Mouse (Mus musculus) mesoderm, embryonic 11.5 days (tissue): ENCODE data around the gene Unc5cl.

ENCODE experiments used
- DNase-seq: peaks from one replicate; pipeline ENCODE4 v3.0.0-alpha.2; 2012; ENCODE audit warnings: low read depth, low spot score

The Unc5cl gene

GRCm38 (mm10) chr17:48539326-48539725 lies 84.6 kb downstream of the Unc5cl start:
- DNase-seq = no peak

GRCm38 (mm10) chr17:48542733-48543132 lies 88.0 kb downstream of the Unc5cl start:
- no peak for DNase-seq

GRCm38 (mm10) chr17:48543301-48543765 lies 88.6 kb downstream of the Unc5cl start:
- DNase-seq = no peak

- DNase-seq = no peak
These were observed 90.0 kb downstream of the Unc5cl start for GRCm38 (mm10) chr17:48544722-48545121.

GRCm38 (mm10) chr17:48545223-48545943 lies 90.7 kb downstream of the Unc5cl start:
- peak; percentile 34 for DNase-seq

GRCm38 (mm10) chr17:48546036-48546435 lies 91.3 kb downstream of the Unc5cl start:
- DNase-seq = no peak

GRCm38 (mm10) chr17:48547668-48548067 lies 93.0 kb downstream of the Unc5cl start:
- no peak for DNase-seq

- no peak for DNase-seq
These were observed 97.3 kb downstream of the Unc5cl start for GRCm38 (mm10) chr17:48551788-48552531.

- DNase-seq = no peak
These were observed 97.8 kb downstream of the Unc5cl start for GRCm38 (mm10) chr17:48552532-48552915.

- no peak for DNase-seq
These were observed 101.7 kb downstream of the Unc5cl start for GRCm38 (mm10) chr17:48556223-48556962.

GRCm38 (mm10) chr17:48557823-48558715 lies 103.4 kb downstream of the Unc5cl start:
- no peak for DNase-seq

GRCm38 (mm10) chr17:48564931-48565330 lies 110.2 kb downstream of the Unc5cl start:
- no peak for DNase-seq

- no peak for DNase-seq
These were observed 115.0 kb downstream of the Unc5cl start for GRCm38 (mm10) chr17:48569656-48570055.

- DNase-seq = no peak
These were observed 126.5 kb downstream of the Unc5cl start for GRCm38 (mm10) chr17:48581153-48581552.

GRCm38 (mm10) chr17:48582486-48582990 lies 127.8 kb downstream of the Unc5cl start:
- DNase-seq = no peak

GRCm38 (mm10) chr17:48583401-48583800 lies 128.7 kb downstream of the Unc5cl start:
- no peak for DNase-seq

- no peak for DNase-seq
These were observed 131.2 kb downstream of the Unc5cl start for GRCm38 (mm10) chr17:48585902-48586359.

- peak; percentile 31 for DNase-seq
These were observed 134.0 kb downstream of the Unc5cl start for GRCm38 (mm10) chr17:48588674-48589073.
